Mouse (Mus musculus) E14TG2a.4 (cell line): ENCODE data around the gene Cdk11b.

Source experiments
- CTCF ChIP-seq: conservative IDR thresholded peaks from 2 replicates; pipeline ENCODE4 v1.5.1; 2014; ENCODE audit warnings: low read length
- POU5F1 ChIP-seq: IDR thresholded peaks from 2 replicates; pipeline ENCODE4 v1.6.1; 2014; ENCODE audit warnings: low read length, borderline replicate concordance

DNA sequence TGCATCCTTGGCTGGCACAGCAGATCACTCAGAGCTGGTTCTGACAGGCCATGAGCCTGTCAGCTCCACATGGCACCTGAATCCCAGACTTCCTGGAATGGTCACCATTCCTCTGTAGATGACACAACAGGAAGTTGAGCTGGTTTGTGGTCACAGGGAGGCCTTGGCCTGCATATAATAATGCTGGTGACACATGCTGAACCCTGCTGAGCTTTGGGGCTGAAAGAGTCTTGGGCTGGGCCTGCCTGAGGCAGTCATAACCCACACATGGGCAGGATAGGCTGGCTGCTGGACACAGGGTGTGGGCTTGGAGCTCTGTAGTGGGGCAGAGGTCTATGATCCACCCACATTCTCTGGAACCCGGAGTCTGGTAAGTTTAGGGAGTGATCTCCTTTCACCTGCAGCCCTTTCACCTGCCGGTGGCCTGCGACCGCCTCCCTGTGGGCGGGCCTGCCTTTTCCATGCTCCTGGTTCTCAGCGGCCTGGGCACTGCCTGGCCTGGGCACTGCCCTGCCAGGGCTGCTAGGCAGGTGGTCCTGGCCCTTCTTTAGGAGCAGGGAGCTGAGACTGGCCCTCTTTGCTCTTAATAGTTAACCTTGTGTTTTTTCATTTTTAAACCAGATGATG is 42.3 kb upstream of the Cdk11b start:
- no peak for TF ChIP-seq CTCF
- no peak for TF ChIP-seq POU5F1
